ENCODE assay signal across 8 mouse cellular contexts in the genomic region with DNA sequence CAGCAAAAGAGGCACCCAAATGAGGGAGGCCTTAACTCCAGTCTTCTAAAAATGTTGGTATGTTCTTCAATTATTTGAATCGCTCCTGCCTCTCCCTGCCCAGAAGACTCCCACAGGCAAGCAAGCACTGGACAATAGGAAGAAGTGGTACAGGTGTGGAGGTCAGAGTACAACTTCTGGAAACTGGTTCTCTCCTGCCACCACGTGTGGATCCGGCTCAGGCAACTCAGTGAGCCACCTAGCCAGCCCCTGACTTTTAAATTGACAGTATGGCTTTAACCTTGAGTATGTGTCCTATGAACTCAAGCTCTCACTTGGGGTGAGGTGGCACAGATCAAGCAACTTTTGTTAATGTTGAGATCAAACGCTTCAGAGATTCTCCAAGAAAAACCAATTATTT. TPM values are rescaled to one million over a fixed set of nuclear protein-coding genes. Genes with fewer than 3 reads are reported as not detected.
DNase-seq lines count a peak whose midpoint lies in the region; ATAC-seq and TF ChIP-seq lines count a peak whose summit lies in the region.

No protein-coding gene starts in this region.

- 7% methylated on average over 4 of the region's 4 CpGs for WGBS in lung, embryonic 14.5 days
- WGBS in kidney, postnatal 0 days = 7% methylated on average over 4 of the region's 4 CpGs
- WGBS in neural tube, embryonic 15.5 days = 8% methylated on average over 4 of the region's 4 CpGs

- peak overlapping the region; percentile 87 for H3K4me2 ChIP-seq in lung, embryonic 14.5 days
- peak overlapping the region; percentile 81 for H3K4me2 ChIP-seq in kidney, postnatal 0 days (ENCODE audit: low read length)
- peak overlapping the region; percentile 81 for H3K4me2 ChIP-seq in neural tube, embryonic 15.5 days

- no peaks in the 10 kb centered on the region for H3K9me3 ChIP-seq in lung, embryonic 14.5 days (ENCODE audit: low read depth, low read length)
- H3K9me3 ChIP-seq in kidney, postnatal 0 days (replicated peaks; ENCODE audit: low read length) = no peaks in the 10 kb centered on the region
- no peaks in the 10 kb centered on the region for H3K9me3 ChIP-seq in neural tube, embryonic 15.5 days (replicated peaks)

- no peak for ATAC-seq in lung, embryonic 14.5 days (ENCODE audit: insufficient read depth)
- peak; percentile 64 for ATAC-seq in kidney, postnatal 0 days (replicated peaks; ENCODE audit: low FRiP score, low read depth)
- ATAC-seq in neural tube, embryonic 15.5 days (ENCODE audit: low FRiP score) = no peak

- TF ChIP-seq CTCF in lung, embryonic 14.5 days (IDR thresholded peaks at IDR 0.05; ENCODE audit: low read depth) = no peak
- TF ChIP-seq CTCF in embryonic fibroblast, embryonic 13.5 days (IDR thresholded peaks at IDR 0.05; ENCODE audit: borderline replicate concordance, insufficient read depth, low read length) = no peak
- no peak for TF ChIP-seq CTCF in kidney, postnatal 0 days (IDR thresholded peaks at IDR 0.05; ENCODE audit: low read depth)

- TF ChIP-seq POLR2A in embryonic fibroblast, embryonic 13.5 days (IDR thresholded peaks at IDR 0.05; ENCODE audit: low read depth, low read length) = no peak

- H3K4me1 ChIP-seq in lung, embryonic 14.5 days (ENCODE audit: insufficient read depth) = 0 out of 2 replicates have a peak, but pooled peaks cover 3% of the 10 kb centered on the region
- H3K4me1 ChIP-seq in embryonic fibroblast, embryonic 13.5 days (ENCODE audit: control insufficient read depth, insufficient read depth, low read length) = no peaks in the 10 kb centered on the region
- peaks cover 10% of the 10 kb centered on the region for H3K4me1 ChIP-seq in kidney, postnatal 0 days (replicated peaks; ENCODE audit: insufficient read depth, low read length)
- H3K4me1 ChIP-seq in neural tube, embryonic 15.5 days = peaks cover 17% of the 10 kb centered on the region

- no peaks in the 10 kb centered on the region for H3K27me3 ChIP-seq in lung, embryonic 14.5 days (ENCODE audit: insufficient read depth, low read length)
- H3K27me3 ChIP-seq in kidney, postnatal 0 days (ENCODE audit: insufficient read depth, low read length) = no peaks in the 10 kb centered on the region
- no peaks in the 10 kb centered on the region for H3K27me3 ChIP-seq in neural tube, embryonic 15.5 days (replicated peaks)

- DNase-seq in lung, embryonic 14.5 days = no peak
- no peak for DNase-seq in lung, postnatal 14 days
- DNase-seq in kidney, postnatal 0 days (ENCODE audit: low spot score) = peak; percentile 29
- DNase-seq in adrenal gland, postnatal 36 days = no peak
- DNase-seq in embryo, embryonic 10.5 days (ENCODE audit: low spot score) = no peak
- no peak for DNase-seq in layer of hippocampus, postnatal 10 days (ENCODE audit: low spot score in 2 of 2)

- peak overlapping the region; percentile 96 for H3K9ac ChIP-seq in lung, embryonic 14.5 days
- H3K9ac ChIP-seq in kidney, postnatal 0 days (ENCODE audit: low read depth, low read length) = peak overlapping the region; percentile 92
- H3K9ac ChIP-seq in neural tube, embryonic 15.5 days (replicated peaks) = peak overlapping the region; percentile 92

- peak overlapping the region; percentile 94 for H3K4me3 ChIP-seq in lung, embryonic 14.5 days (ENCODE audit: low read depth, low read length)
- H3K4me3 ChIP-seq in embryonic fibroblast, embryonic 13.5 days (ENCODE audit: insufficient read depth, low read length) = peak overlapping the region; percentile 89
- H3K4me3 ChIP-seq in kidney, postnatal 0 days (replicated peaks; ENCODE audit: low read depth, low read length) = peak overlapping the region; percentile 90
- peak overlapping the region; percentile 97 for H3K4me3 ChIP-seq in neural tube, embryonic 15.5 days (replicated peaks)

- no peak overlapping the region for H3K27ac ChIP-seq in lung, embryonic 14.5 days (ENCODE audit: low read depth)
- H3K27ac ChIP-seq in embryonic fibroblast, embryonic 13.5 days (ENCODE audit: insufficient read depth, low read length) = no peak overlapping the region
- H3K27ac ChIP-seq in kidney, postnatal 0 days = peak overlapping the region; percentile 81
- no peak overlapping the region for H3K27ac ChIP-seq in neural tube, embryonic 15.5 days (replicated peaks)

- peaks cover 19% of the 10 kb centered on the region for H3K36me3 ChIP-seq in lung, embryonic 14.5 days (ENCODE audit: insufficient read depth)
- peaks cover 23% of the 10 kb centered on the region; the same call in 1 of the 2 replicates for H3K36me3 ChIP-seq in kidney, postnatal 0 days (ENCODE audit: insufficient read depth, low read length)
- peaks cover 25% of the 10 kb centered on the region for H3K36me3 ChIP-seq in neural tube, embryonic 15.5 days

RNA-seq across cellular contexts. Expression of a gene that starts 0.8 kb away (rescaled TPM):
- polyA plus RNA-seq in lung, embryonic 14.5 days (2014; fragmentation: Nextera tagmentation; extraction: Ambion mirVana) = 213 and 216 TPM in 2 replicates
- 85.1 and 105 TPM in 2 replicates for polyA plus RNA-seq in embryonic fibroblast, embryonic 13.5 days (2011; ENCODE audit: insufficient read length, low read depth, missing spikeins)
- polyA plus RNA-seq in kidney, postnatal 0 days (2015; fragmentation: Nextera tagmentation; extraction: Ambion mirVana) = 313 and 347 TPM in 2 replicates
- polyA plus RNA-seq in neural tube, embryonic 15.5 days (2015; fragmentation: Nextera tagmentation; extraction: Ambion mirVana) = 173 and 206 TPM in 2 replicates
- 100 to 1,000 TPM in 1 of 2 experiments, 10 to 100 TPM in 1; 90.2 to 110 TPM for total RNA-seq in adrenal gland, postnatal 36 days (2021)
- total RNA-seq in layer of hippocampus, postnatal 10 days (2021) = 10 to 100 TPM; 61.4 to 69.8 TPM

RNA-seq across cellular contexts. Expression of a gene that starts 22.7 kb away (rescaled TPM):
- 11.6 and 13.3 TPM in 2 replicates for polyA plus RNA-seq in lung, embryonic 14.5 days (2014; fragmentation: Nextera tagmentation; extraction: Ambion mirVana)
- 10.5 and 14.0 TPM in 2 replicates for polyA plus RNA-seq in embryonic fibroblast, embryonic 13.5 days (2011; ENCODE audit: insufficient read length, low read depth, missing spikeins)
- polyA plus RNA-seq in kidney, postnatal 0 days (2015; fragmentation: Nextera tagmentation; extraction: Ambion mirVana) = 10.7 and 10.9 TPM in 2 replicates
- 17.3 and 19.2 TPM in 2 replicates for polyA plus RNA-seq in neural tube, embryonic 15.5 days (2015; fragmentation: Nextera tagmentation; extraction: Ambion mirVana)
- 10 to 100 TPM in 1 of 2 experiments, 1 to 10 TPM in 1; 7.2 to 10.6 TPM for total RNA-seq in adrenal gland, postnatal 36 days (2021)
- 10 to 100 TPM; 31.6 to 35.5 TPM for total RNA-seq in layer of hippocampus, postnatal 10 days (2021)
